Mouse (Mus musculus) liver, embryonic 13.5 days (tissue): ENCODE results near the gene Gnpnat1. TPM values are rescaled to one million over a fixed set of nuclear protein-coding genes. Genes with fewer than 3 reads are reported as not detected.

Source experiments
- ATAC-seq: fragments of 200-750 bp; cut with Nextera tagmentation; 2 replicates; pipeline ENCODE4 v1.8.0; 2017; ENCODE audit warnings: low read depth, mild to moderate bottlenecking, moderate number of reproducible peaks, moderate library complexity
- DNase-seq: peaks from one replicate; pipeline ENCODE4 v3.0.0; 2022
- H3K27ac ChIP-seq: fragments of 300-500 bp; sonication (generic); 2 replicates; pipeline ENCODE4 v1.5.1; 2015; ENCODE audit warnings: moderate library complexity, mild to moderate bottlenecking, inconsistent platforms
- H3K27me3 ChIP-seq: fragments of 300-500 bp; sonication (generic); 2 replicates; pipeline ENCODE4 v1.6.1; 2015; ENCODE audit warnings: mild to moderate bottlenecking, inconsistent platforms
- H3K36me3 ChIP-seq: fragments of 300-500 bp; sonication (generic); 2 replicates; pipeline ENCODE4 v1.6.1; 2015; ENCODE audit warnings: mild to moderate bottlenecking, inconsistent platforms
- H3K4me1 ChIP-seq: fragments of 300-500 bp; sonication (generic); replicated peaks from 2 replicates; pipeline ENCODE4 v1.6.1; 2015; ENCODE audit warnings: inconsistent platforms
- H3K4me2 ChIP-seq: fragments of 300-500 bp; sonication (generic); 2 replicates; pipeline ENCODE4 v1.6.1; 2015; ENCODE audit warnings: inconsistent platforms, mild to moderate bottlenecking, moderate library complexity
- H3K4me3 ChIP-seq: fragments of 300-500 bp; sonication (generic); replicated peaks from 2 replicates; pipeline ENCODE4 v1.5.1; 2015; ENCODE audit warnings: mild to moderate bottlenecking, inconsistent platforms
- H3K9ac ChIP-seq: fragments of 300-500 bp; sonication (generic); 2 replicates; pipeline ENCODE4 v1.6.1; 2015; ENCODE audit warnings: mild to moderate bottlenecking, inconsistent platforms
- H3K9me3 ChIP-seq: fragments of 300-500 bp; sonication (generic); replicated peaks from 2 replicates; pipeline ENCODE4 v1.6.1; 2016; ENCODE audit warnings: inconsistent platforms
- WGBS: fragments of 180-500 bp; shearing (Covaris S2); methylation state at CpG from one replicate; pipeline ENCODE4 v1.1.7; 2015; ENCODE audit not compliant: insufficient replicate concordance; 5-methylcytosine and 5-hydroxymethylcytosine counted together
- polyA plus RNA-seq: library from polyadenylated mRNA; unstranded; fragments of >200 nt; fragmentation: Nextera tagmentation; extraction: Ambion mirVana; gene quantifications from 2 replicates; pipeline ENCODE4 v1.2.1, GENCODE M21; 2015

The Gnpnat1 gene
- polyA plus RNA-seq, 1 experiment from 2014 or later = 31.9 TPM

DNA sequence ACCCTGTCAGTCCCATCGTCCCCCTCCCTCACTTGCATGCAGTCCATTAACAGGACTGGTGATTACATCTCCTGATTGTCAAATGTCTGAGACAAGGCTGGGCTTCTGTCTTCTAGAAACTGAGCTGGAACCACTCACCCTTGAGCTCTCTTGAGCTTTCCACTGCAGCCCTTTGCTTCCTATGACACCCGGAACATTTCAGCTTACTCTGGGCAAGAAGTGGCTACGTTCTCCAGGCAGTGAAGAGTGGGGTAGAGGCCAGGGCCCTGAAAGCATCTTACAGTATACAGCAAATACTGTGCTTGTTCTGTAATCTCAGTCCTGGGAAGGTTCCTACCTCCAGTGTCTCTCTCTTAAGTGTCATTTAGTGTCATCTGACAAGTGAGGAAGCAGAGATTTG, 15.5 kb downstream of the Gnpnat1 start:
- H3K4me2 ChIP-seq = peak overlapping the region; percentile 94
- no peaks in the 10 kb centered on the region for H3K27me3 ChIP-seq
- WGBS = 31% methylated on average over 3 of the region's 3 CpGs
- no peaks in the 10 kb centered on the region for H3K36me3 ChIP-seq
- peak overlapping the region; percentile 75 for H3K4me3 ChIP-seq
- peak overlapping the region; percentile 81; the same call in 1 of the 2 replicates for H3K9ac ChIP-seq
- H3K27ac ChIP-seq = peak overlapping the region; percentile 61
- DNase-seq = no peak
- ATAC-seq = no peak; the same call in 1 of the 2 replicates
- H3K4me1 ChIP-seq = peaks cover 34% of the 10 kb centered on the region
- H3K9me3 ChIP-seq = no peaks in the 10 kb centered on the region

DNA sequence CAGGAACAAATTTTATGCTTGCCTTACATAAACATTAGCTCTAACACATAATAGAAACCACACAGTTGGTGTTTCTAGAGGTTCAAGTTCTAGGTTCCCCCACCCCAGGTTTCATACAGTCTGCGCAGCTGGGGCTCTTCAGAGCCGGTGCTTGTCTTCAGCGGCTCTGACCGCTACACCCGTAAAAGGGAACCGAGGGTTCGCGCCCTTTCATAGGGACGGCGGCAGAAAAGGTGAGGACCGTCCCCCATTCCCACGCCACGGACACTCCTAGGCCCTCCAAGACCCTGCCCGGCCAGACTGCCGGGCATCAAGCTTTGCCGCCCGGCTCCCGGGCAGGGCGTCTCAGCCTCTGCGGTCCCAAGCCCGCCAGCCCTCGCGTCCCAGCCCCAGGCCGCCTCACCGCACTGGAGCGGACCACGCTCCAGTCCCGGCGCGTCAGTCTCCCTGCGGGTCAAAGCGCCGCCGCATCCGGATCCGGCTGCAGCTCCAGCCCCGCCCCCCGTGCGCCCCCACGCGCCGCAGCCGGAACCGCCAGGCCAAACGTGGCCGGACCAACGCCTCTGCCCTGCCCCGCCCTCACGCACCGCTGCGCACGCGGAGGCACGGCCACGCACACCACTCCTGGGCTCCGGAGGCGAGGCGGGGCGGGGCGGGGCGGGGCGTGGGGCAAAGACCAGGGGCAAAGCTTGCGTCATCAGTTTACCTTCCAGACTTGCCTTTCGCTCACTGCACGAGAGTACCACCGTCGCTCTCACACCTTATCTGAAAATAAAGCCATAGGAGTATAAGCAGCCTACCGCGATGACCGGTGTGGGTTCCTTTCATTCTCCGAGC, 16.1 kb downstream of the Gnpnat1 start:
- peak; percentile 81 for DNase-seq
- no peaks in the 10 kb centered on the region for H3K9me3 ChIP-seq
- H3K4me2 ChIP-seq = peak overlapping the region; percentile 94
- peak; percentile 93 for ATAC-seq
- whole genome bisulfite sequencing = under 1% methylated on average over 69 of the region's 71 CpGs
- H3K4me1 ChIP-seq = peaks cover 34% of the 10 kb centered on the region
- no peaks in the 10 kb centered on the region for H3K36me3 ChIP-seq
- H3K4me3 ChIP-seq = peak overlapping the region; percentile 75
- H3K9ac ChIP-seq = peak overlapping the region; percentile 81
- peak overlapping the region; percentile 81 for H3K27ac ChIP-seq
- no peaks in the 10 kb centered on the region for H3K27me3 ChIP-seq

DNA sequence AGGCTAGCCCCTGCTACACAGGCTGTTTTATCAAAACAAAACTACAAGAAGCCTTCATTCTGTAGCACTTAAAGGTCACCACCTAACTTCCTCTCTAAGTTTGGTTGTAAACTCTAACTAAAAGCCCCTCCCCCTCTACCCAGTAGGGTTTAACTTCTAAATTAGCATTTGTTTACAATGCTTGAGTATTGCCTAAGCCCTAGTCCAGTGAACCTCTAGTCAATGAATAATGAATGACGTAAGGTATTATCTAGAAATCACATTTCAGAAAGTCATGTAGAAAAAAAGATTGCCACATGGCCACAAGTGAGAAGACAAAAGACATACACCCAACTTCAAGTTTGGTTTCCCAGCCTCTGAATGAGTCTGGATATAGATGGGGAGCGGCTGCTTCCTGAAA, 17.2 kb downstream of the Gnpnat1 start:
- peak overlapping the region; percentile 75 for H3K4me3 ChIP-seq
- peak overlapping the region; percentile 81 for H3K9ac ChIP-seq
- no peaks in the 10 kb centered on the region for H3K36me3 ChIP-seq
- H3K27me3 ChIP-seq = no peaks in the 10 kb centered on the region
- no peak for DNase-seq
- no peak for ATAC-seq
- WGBS = 8% methylated on average over 2 of the region's 2 CpGs
- H3K4me2 ChIP-seq = peak overlapping the region; percentile 94
- H3K4me1 ChIP-seq = peaks cover 34% of the 10 kb centered on the region
- H3K27ac ChIP-seq = peak overlapping the region; percentile 81
- no peaks in the 10 kb centered on the region for H3K9me3 ChIP-seq

DNA sequence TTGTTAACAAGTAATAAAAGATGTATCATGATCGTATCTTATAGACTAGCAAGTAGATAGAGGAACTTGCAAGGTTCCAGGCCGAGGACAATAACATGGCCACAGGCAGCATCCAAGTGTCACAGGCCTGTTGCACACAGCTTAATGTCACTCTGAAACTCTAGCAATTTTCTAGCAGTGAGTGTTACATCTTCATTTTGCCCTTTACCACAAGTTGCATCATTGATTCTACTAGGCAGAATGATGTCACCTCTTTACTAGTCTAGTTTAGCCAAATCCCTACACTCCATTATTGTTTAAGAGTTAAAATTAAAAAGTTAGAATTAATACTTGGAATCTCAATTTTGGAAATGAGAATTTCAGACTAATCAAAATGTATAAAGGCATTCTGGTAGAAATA, 19.1 kb downstream of the Gnpnat1 start:
- Histone ChIP-seq H3K27me3 (no peaks in the 10 kb centered on the region), H3K36me3 (peaks cover 6% of the 10 kb centered on the region; the same call in 1 of the 2 replicates), H3K27ac (no peak overlapping the region), H3K4me1 (peaks cover 34% of the 10 kb centered on the region), H3K9me3 (no peaks in the 10 kb centered on the region), H3K4me3 (no peak overlapping the region), H3K4me2 (no peak overlapping the region), H3K9ac (no peak overlapping the region)
- ATAC-seq = no peak
- DNase-seq = no peak
- 76% methylated on average over 2 of the region's 2 CpGs for WGBS

DNA sequence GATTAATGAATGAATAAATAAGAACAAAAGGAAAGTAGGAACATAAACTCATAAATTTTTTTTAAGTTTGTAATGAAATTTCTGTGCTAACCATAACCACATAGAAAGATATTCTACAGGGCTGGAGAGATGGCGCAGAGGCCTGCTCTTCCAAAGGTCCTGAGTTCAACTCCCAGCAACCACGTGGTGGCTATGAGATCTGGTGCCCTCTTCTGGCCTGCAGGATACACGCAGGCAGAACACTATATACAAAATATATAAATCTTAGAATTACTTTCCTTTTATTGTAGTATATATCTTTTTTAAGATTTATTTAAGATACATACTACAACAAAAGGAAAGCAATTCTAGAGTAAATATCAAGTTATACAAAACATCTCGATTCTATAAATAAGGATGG, 21.8 kb downstream of the Gnpnat1 start:
- Histone ChIP-seq H3K4me1 (peaks cover 21% of the 10 kb centered on the region), H3K4me3 (no peak overlapping the region), H3K9ac (no peak overlapping the region), H3K27ac (no peak overlapping the region), H3K36me3 (peaks cover 24% of the 10 kb centered on the region), H3K27me3 (no peaks in the 10 kb centered on the region), H3K4me2 (no peak overlapping the region), H3K9me3 (no peaks in the 10 kb centered on the region)
- ATAC-seq (no peak), DNase-seq (no peak)
- WGBS = 66% methylated on average over 4 of the region's 4 CpGs

DNA sequence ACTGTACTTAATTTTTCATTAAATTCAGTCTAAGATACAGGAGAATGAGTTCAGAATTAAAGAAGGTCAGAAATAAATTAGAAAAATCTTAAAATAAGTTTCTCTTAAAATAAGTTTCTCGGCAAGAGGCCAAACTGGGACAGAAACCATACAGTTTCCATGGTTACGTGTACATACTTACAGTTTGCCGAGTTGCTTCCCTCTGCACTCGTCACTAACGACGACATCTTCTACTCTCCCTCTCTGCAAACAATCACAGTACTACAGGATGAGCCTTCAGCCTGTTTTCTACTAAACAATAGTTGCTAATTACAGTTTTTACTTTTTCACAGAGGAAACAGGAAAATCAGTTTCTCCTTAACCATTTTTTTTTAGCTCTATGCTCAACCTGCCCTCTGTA, 24.0 kb downstream of the Gnpnat1 start:
- H3K4me2 ChIP-seq = no peak overlapping the region
- H3K9me3 ChIP-seq = no peaks in the 10 kb centered on the region
- no peak overlapping the region for H3K4me3 ChIP-seq
- H3K4me1 ChIP-seq = no peaks in the 10 kb centered on the region; the same call in 1 of the 2 replicates
- peaks cover 24% of the 10 kb centered on the region for H3K36me3 ChIP-seq
- H3K27ac ChIP-seq = no peak overlapping the region
- ATAC-seq (no peak), DNase-seq (no peak)
- H3K9ac ChIP-seq = no peak overlapping the region
- H3K27me3 ChIP-seq = no peaks in the 10 kb centered on the region
- WGBS = 74% methylated on average over 6 of the region's 6 CpGs

DNA sequence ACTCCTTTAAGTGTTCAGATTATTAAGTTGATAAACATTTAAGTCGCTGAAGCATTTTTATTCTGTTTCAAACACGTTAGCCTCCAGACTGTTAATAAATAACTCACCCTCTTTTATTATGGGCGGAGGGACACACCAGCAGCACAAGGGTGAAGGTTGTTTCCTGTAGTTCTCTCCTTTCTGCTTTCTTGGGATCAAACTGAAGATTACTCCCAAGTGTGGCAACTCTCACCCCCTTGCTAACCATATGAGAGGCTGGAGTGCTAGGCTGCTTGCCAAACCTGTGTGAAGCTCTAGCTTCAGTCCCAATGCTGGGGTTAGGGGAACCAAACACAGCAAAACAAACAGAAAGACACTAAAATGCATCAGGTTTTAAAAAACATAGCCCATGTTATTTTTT, 25.9 kb downstream of the Gnpnat1 start:
- Histone ChIP-seq H3K27me3 (no peaks in the 10 kb centered on the region), H3K4me2 (no peak overlapping the region), H3K4me1 (no peaks in the 10 kb centered on the region; the same call in 1 of the 2 replicates), H3K4me3 (no peak overlapping the region), H3K36me3 (peaks cover 24% of the 10 kb centered on the region), H3K27ac (no peak overlapping the region), H3K9ac (no peak overlapping the region), H3K9me3 (no peaks in the 10 kb centered on the region)
- WGBS = 80% methylated on average over 3 of the region's 3 CpGs
- DNase-seq = no peak
- ATAC-seq = no peak

DNA sequence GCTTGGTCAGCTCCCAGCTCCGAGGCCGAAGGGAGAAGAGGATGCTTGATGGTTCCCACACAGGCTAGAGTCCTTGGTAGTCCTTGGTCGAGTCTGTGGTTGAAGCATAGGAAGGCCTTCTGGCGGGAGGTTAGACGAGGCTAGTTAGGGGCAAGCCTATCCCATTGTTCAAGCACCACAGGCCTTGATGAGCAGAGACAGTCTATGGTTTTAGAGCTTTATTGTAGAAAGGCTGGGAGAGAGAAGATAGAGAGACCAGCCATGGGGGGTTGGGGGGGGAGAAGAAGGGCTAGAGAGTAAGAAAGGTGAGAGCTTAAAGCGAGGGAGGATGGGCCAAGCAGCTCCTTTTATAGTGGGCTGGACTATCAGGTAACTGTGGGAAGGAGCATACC, 39.5 kb downstream of the Gnpnat1 start:
- H3K4me1 ChIP-seq = peaks cover 9% of the 10 kb centered on the region
- WGBS = 75% methylated on average over 6 of the region's 6 CpGs
- peaks cover 18% of the 10 kb centered on the region for H3K36me3 ChIP-seq
- no peaks in the 10 kb centered on the region for H3K27me3 ChIP-seq
- H3K9ac ChIP-seq = no peak overlapping the region
- no peak overlapping the region for H3K4me2 ChIP-seq
- DNase-seq (no peak), ATAC-seq (no peak)
- no peak overlapping the region for H3K4me3 ChIP-seq
- H3K27ac ChIP-seq = no peak overlapping the region
- no peaks in the 10 kb centered on the region for H3K9me3 ChIP-seq

DNA sequence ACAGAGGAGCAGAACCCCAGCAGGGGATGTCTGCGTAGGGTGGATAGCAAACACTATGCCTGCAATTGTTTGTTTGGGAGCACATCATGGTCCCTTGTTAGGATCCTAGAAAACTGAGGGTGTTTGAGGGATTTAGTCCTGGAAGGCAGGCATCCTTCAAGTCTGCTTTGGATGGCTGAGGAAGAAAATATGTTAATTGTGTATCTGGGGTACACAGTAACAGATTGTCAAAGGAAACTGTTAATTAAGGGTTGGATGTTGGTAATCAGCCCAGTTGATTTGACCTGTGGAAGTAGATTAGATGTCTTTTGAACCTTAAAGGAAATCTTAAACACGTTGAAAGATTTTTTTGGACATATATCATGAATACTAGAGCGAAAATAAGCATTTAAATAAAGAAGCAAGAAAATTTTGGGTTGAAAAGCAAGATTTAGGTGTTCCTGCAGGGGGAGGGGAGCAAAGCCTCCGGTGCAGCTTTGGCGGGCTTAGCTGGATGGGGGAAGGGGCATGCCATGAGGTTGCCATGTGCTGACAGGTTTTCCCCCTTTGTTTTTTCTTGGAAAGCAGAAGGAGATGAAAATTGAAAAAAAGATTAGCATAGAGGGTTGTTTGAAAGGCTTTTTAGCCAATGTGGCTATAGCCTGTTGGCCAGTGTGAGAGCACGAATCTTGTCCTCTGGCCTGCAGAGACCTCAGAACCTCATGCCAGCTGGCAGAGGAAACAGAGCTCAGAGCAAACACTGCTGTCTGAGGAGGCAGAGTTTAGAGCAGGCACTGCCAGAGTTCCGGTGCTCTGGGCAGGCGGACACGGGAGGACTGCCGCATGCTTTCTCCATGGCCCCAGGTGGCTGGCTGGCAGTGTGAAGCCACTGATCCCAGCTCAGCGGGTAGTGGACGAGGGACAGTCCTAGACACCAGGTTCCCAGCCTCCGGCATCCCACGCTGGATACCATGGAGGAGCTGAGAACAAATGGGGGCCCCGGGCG, 40.2 kb downstream of the Gnpnat1 start:
- peaks cover 9% of the 10 kb centered on the region for H3K4me1 ChIP-seq
- H3K9me3 ChIP-seq = no peaks in the 10 kb centered on the region
- no peak overlapping the region for H3K4me3 ChIP-seq
- H3K36me3 ChIP-seq = peaks cover 12% of the 10 kb centered on the region
- no peak overlapping the region for H3K9ac ChIP-seq
- DNase-seq (no peak), ATAC-seq (no peak)
- WGBS = 87% methylated on average over 16 of the region's 16 CpGs
- H3K27ac ChIP-seq = no peak overlapping the region
- H3K27me3 ChIP-seq = no peaks in the 10 kb centered on the region
- no peak overlapping the region for H3K4me2 ChIP-seq

DNA sequence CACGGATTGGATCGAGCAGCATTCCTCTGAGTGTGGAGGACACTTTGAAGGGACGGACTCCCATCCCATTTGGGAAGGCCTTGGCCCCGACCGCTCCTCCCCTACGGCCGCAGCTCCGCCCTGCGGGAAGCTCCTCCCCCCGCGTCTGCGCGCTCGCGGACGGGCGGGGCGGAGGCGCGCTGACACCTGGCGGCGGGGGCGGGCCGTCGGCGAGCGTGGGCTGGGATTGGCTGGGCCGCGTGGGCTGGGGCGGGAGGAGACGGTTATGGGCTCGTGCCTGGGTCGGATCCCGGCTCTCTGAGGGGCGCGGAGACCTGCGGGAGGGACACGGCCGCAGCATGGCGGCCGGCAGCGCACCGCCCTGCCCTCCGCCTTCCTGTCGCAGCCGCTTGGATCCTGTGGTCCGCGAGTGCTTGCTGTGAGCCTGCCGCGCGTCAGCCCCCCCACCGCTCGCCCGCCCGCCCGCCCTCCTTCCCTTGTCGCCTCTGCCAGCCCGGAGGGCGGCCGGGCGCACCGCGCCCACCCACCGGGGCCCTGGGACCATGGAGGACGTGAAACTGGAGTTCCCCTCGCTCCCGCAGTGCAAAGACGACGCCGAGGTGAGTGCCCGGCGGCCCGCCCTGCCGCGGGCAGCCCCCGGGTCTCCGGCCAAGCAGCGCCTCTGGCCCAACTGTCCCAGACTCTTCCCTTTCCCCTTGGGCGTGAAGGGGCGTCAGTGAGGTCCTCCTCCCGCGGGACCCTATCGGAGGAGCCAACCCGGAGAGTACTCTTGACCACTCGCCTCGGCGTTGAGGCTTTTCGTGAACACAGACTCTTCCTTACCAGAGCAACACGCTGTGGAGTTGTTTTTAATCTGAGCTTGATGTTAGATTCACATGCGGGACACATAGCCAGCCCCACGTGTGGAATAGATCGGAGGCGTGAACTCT, 53.5 kb downstream of the Gnpnat1 start, which contains the start of gene Styx:
TSS of gene Styx (plus strand) at position 163 of the 929 bp plus-strand sequence.
- H3K36me3 ChIP-seq = peaks cover 21% of the 10 kb centered on the region
- peaks cover 6% of the 10 kb centered on the region for H3K4me1 ChIP-seq
- H3K4me2 ChIP-seq = peak within 1 kb of the TSS; percentile 91
- peak within 1 kb of the TSS; percentile 89 for H3K9ac ChIP-seq
- under 1% methylated on average over 50 of the region's 93 CpGs for WGBS
- no peaks in the 10 kb centered on the region for H3K9me3 ChIP-seq
- H3K27me3 ChIP-seq = no peaks in the 10 kb centered on the region
- H3K4me3 ChIP-seq = peak within 1 kb of the TSS; percentile 88
- peak within 1 kb of the TSS; percentile 76 for H3K27ac ChIP-seq
- peak; percentile 98 for ATAC-seq
- peak; percentile 94 for DNase-seq
